Comparison of ENCODE assay signal across 8 mouse cellular contexts in genomic region chr11:115612410-115613137, GRCm38 (mm10). TPM values are rescaled to one million over a fixed set of nuclear protein-coding genes. Genes with fewer than 3 reads are reported as not detected.
A peak's percentile ranks its signal among the peaks of the same experiment; 100 is the strongest.
DNase-seq lines count a peak whose midpoint lies in the region; ATAC-seq lines count a peak whose summit lies in the region.

Gene Mif4gd (minus strand): TSS chr11:115612969.

- H3K4me2 ChIP-seq in hindbrain, embryonic 15.5 days: peak within 1 kb of the TSS; percentile 93

- peak within 1 kb of the TSS; percentile 67 for H3K4me3 ChIP-seq in hindbrain, embryonic 15.5 days

- H3K9me3 ChIP-seq in hindbrain, embryonic 15.5 days: no peaks in the 10 kb centered on the region

- H3K36me3 ChIP-seq in hindbrain, embryonic 15.5 days: peaks cover 17% of the 10 kb centered on the region

- WGBS in hindbrain, embryonic 15.5 days: 1% methylated on average over 62 of the region's 80 CpGs

- DNase-seq in WW6 (ENCODE audit: low read depth, low spot score): peak; percentile 95
- DNase-seq in cerebellum, postnatal 4 days (ENCODE audit: low spot score in 2 of 2): peak; percentile 49 to 79
- DNase-seq in gastrocnemius, adult 18-20 months (ENCODE audit: low spot score): peak; percentile 95
- DNase-seq in layer of hippocampus, postnatal 36 days: peak; percentile 77 to 80
- peak; percentile 95 for DNase-seq in lung, postnatal 25 days (ENCODE audit: low spot score)
- DNase-seq in retina, adult 2 months (ENCODE audit: low read depth, low spot score): peak; percentile 81
- DNase-seq in thymus, postnatal 36 days: peak; percentile 96 to 99

- H3K9ac ChIP-seq in hindbrain, embryonic 15.5 days: peak within 1 kb of the TSS; percentile 61

- peak; percentile 83 for ATAC-seq in hindbrain, embryonic 15.5 days (ENCODE audit: low FRiP score, low read depth)

- peaks cover 6% of the 10 kb centered on the region; the same call in 1 of the 2 replicates for H3K27me3 ChIP-seq in hindbrain, embryonic 15.5 days

- H3K27ac ChIP-seq in hindbrain, embryonic 15.5 days (replicated peaks): peak within 1 kb of the TSS; percentile 78

- peaks cover 19% of the 10 kb centered on the region for H3K4me1 ChIP-seq in hindbrain, embryonic 15.5 days (replicated peaks)

RNA-seq across cellular contexts. Expression of gene Mif4gd, which starts in this region (rescaled TPM):
- total RNA-seq in gastrocnemius, adult 18-20 months (2021): 10 to 100 TPM; 42.3 to 45.0 TPM
- polyA plus RNA-seq in hindbrain, embryonic 15.5 days (2015; fragmentation: Nextera tagmentation; extraction: Ambion mirVana): 12.2 and 13.9 TPM in 2 replicates
- 10 to 100 TPM; 21.0 to 21.2 TPM for total RNA-seq in layer of hippocampus, postnatal 36 days (2021)

Comparison
In these comparisons a context has a peak if more than half of its experiments do, and no peak if none do; other contexts are left out.
1. Peak in every context shown above with its lines: DNase-seq, ATAC-seq, H3K4me3 ChIP-seq and H3K27ac ChIP-seq.